Mouse (Mus musculus) B cell, adult 2 months (primary cell): ENCODE results near the gene Megf9.
A peak's percentile ranks its signal among the peaks of the same experiment; 100 is the strongest.

ENCODE experiments used
- DNase-seq, 2 experiments: peaks; one replicate each; pipeline ENCODE4 v3.0.0; 2022

Gene Megf9

DNA sequence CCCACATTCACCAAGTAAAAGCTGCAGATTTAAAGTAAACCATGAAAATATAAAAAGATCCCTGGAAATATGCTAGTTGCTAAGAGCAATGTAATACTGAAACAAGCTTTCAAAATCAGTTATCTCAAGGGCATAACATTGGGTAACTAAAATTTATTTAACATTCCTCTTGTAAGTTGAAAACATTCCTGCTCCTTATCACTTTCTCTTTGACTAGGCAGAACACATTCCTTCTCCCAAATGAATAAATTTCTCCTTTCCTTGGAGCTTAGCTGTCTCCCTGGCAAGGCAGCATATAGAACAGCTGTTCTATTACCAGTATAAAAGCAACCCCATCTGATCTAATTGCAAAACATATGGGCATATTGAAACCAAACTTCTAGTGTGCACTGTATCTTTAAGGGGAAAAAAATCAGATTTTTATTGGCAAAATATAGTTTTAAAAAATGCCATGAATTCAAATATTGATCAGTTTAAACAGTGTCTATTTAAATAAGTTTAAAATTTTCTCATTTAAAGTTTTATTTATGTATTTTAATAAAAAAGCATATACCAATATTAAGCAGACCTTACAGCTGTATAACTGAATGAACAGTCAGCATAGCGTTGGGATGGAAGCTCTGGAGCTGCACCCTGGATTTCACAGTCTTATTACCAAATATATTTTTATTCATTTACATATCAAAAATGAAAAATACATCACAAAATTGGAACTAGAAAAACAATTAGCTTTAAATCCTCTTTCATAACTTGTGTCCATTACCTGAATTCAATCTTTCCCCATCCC lies 13.1 kb downstream of the Megf9 start:
- no peak for DNase-seq

DNA sequence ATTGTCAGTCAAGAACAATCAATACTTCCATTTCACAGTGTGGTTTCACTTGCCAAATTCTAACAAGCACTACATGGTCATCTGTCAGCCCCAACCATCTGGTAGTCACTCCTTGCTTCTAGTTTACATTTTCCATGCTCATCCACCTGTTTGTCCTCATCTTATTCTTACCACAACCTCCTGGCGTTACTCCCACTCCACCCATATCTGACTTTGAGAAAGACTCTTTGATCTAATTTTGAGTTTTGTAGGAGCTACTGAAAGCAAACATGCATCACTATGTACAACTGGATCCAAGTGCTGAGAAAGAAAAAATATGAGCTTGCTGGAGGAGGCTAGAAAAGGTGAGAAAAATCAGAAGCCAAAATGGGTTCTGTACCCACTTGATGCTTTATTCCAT lies 17.1 kb downstream of the Megf9 start:
- DNase-seq = no peak

DNA sequence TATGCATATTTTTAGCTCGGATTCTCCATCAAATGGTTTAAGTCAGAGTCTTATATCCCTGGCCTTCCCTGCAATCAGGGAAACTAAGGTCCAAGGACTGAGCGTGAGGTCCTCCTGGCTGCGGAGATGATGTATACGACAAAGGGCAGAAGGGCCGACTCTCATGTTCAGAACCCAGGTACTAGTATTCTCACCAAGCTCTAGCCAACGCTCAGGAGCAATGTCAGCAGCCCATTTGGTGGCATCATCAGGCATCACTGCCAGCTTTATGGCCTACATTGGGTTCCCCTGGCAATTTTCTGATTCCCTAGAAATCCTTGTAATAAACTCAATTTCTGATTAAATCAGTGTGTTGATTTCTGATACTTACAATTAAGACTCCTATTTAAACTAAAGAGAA lies 18.5 kb downstream of the Megf9 start:
- no peak for DNase-seq

DNA sequence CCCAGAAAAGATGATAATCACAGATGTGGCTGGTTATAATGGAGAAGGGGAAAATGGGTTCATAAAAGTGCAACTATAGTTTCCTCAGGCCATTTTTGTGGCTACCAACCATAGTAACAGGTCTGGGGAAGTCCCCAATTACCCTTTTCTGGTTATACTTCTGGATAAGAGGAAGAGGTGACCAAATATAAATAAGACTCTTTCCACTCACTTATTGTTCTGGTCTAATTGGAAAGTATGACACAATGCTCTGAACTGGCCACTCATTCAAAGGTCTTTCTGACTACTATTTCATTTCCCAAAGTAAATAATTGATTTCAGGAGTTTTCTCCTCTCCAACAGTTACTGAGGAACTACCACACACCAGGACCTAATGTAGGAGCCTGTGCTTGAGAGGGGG lies 19.3 kb downstream of the Megf9 start:
- peak; percentile 5 to 17 for DNase-seq

DNA sequence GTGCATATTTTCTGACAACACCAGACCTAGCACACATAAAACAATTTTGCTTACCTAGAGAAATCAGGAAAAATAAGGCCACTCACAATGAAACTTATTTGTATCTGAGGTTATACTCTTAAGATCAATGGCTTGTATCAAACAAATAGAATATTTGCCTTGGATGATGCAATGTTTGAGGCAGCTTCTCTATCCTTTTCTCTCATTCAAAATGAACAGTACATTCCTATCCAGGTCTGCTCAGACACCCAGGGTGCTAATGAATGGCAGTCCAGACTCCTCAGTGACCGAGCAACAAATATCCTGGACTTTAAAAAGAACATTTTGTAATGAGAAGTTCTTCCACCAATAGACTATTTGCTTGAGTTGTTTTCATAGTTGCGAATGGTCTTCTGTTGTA lies 24.8 kb downstream of the Megf9 start:
- DNase-seq = no peak

DNA sequence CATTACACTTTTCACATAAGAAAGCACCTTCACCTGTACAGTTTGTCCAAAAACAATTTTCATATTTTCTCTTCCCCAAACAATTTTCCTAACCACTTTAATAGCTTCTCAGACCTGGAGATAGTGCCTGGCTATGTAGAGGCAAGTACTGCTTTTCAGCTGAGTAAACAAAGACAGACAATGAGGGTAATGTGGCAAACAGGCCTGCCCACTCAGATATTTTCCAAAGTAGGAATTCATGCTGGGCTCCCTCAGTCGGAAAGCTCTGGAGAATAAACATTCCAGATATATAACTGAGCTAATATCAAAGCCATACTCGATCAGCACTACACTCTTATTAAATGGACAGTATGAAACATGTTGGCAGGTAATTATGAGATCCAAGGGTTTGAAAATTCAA lies 25.2 kb downstream of the Megf9 start:
- DNase-seq = no peak

DNA sequence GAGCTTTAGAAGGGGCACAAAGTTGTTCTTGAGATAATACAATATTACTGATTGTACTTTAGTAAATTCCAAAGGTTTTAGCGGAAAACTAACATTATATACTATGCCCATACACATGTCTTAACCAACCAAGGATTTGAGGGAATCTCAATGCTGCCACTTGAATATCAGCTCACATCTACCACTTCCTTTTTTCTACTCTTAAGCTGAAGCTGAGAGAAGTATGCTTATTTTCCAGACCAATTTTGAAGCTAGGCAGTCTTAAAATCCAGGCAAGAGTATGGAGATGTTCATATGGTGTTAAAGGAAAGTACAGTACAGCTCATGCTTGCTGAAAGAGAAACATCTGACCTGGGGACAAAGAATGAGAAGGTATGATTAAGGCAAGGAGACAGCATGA lies 26.6 kb downstream of the Megf9 start:
- no peak for DNase-seq

DNA sequence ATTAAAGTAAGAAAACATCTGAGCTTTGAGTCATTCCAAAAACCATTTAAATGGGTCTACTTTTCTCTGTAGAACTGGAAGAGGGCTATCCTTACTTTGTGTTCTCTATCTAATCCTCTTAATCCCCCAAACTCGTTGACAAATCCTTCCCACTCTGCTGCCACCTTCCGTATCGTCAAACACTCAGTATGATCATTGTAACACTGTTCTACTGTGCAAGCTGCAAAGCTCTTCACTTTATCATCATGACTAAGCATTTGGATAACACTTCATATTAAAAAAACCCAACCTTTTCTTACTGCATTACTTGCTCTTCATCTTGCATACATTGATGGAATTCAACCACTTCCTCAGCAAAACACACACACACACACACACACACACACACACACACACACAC lies 28.8 kb downstream of the Megf9 start:
- DNase-seq = no peak

DNA sequence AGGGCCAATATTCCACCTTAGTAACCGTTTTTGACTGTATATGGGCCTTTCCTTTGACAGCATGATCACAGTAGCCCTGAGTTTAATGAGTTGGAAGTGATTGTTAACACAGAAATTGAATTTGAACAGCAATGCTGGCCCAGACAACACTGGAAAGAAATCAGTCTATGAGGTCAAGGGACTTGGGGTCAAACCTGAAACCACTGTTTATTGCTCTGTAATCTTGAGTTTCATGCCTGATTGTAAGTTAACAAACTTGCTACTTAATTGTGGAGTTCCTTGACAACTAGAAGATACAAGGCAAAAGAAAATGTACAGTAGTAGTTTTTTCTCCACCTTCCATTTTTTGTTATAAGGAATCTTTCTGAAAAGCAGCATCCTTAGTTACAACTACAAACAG lies 31.0 kb downstream of the Megf9 start:
- DNase-seq = no peak

DNA sequence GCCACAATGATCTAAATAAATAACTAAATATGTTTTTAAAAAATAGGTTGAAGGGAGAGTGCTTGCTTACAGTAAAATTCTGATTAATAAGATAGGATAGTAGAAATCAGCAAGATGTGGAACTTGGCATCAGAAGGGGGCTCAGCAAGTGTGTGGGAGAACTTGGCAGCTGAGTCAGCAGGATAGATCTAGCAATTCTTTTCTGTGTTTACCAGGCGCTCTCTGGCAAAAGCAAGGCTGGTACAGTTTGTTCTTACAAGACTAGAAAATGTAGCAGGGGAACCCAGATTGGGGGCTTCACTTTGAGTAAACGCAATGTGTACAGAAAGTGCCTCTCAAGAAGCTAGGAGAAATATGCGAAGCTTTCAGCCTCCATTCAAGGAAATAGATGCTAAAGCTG lies 35.5 kb downstream of the Megf9 start:
- no peak for DNase-seq

DNA sequence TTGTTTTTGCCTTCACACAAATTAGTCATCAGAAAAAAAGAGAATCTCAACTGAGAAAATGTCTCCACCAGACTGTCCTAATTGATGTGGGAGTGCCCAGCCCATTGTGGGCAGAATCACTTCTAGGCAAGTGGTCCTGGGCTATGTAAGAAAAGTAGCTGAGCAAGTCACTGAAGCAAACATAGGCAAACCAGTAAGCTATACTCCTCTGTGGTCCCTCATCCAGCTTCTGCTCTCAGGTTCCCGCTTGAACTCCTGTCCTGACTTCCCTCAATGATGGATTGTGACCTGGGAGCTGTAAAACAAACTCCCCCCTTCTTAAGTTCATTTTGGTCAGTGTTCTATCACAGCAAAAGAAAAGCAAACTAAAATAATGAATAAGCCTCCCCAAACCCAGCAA lies 37.8 kb downstream of the Megf9 start:
- no peak for DNase-seq

DNA sequence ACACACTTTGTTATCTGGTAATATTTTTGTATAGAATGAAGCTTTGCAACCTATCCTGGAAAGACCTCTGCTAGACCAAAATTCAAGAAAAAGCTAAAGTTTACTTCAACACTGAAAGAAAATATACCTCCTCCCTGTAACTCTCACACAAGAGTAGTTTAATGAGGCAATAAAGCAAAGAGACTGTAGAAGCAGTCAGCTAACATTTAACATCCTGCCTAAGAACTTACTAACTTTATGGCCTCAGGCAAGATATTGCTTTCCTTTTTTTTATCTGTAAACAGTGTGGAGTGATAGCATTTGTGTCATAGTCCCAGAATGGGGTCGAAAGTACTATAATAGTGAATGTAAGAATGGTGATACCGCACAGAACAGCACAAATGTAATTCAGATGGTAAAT lies 45.0 kb downstream of the Megf9 start:
- DNase-seq = no peak

DNA sequence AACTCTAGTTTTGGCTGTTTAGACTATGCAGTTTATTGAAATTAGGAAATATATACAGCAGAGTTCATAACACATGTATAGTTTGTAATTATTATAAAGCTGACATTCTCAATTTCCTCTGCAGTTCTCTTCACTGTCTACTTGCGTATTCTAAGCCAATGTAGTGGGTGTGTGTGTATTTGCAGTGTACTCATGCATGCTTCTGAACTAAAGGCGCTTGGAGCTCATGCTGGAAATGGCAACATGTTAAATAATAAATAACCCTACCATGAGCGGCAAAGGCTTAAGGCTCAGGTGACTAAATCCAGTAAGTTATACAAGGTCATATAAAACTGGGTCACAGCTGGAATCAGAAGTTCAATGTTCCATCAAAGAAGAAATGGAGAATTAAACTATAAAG lies 46.4 kb downstream of the Megf9 start:
- DNase-seq = no peak

DNA sequence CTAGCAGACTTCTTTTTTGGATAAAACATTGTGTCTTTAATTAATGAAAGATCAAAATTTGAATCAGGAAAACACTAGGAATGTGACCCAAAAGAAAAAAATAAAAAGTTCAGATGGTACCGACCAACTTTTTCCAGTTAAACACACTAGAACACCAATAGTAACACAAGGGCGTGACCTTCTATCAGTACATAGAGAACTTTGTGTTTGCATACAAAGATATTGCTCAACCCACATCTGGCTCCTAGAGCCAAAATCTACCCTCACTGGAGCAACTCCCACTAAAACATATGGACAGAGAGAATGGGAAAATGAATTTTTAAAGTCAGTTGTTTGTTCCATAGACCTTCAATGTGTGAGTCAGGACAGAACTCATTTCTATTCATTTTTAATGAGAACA lies 50.7 kb downstream of the Megf9 start:
- no peak for DNase-seq

DNA sequence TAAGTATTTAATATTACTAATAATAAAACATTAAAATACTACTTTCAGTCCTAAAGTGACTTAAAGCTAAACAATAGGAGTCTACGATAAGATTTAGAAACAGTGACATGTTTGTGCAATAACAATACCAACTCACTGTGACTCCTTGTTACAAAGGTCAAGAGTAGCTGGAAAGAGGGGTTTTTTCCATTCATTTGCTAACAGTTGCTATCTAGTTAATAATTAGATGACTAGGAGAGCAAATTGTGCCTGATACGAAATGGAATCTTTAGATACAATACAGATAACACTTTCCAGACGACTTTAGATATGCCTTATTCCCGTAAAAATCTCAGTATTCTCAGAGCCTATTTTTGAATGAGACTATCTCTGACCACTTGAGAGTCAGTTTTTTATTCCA lies 52.9 kb downstream of the Megf9 start:
- DNase-seq = no peak

DNA sequence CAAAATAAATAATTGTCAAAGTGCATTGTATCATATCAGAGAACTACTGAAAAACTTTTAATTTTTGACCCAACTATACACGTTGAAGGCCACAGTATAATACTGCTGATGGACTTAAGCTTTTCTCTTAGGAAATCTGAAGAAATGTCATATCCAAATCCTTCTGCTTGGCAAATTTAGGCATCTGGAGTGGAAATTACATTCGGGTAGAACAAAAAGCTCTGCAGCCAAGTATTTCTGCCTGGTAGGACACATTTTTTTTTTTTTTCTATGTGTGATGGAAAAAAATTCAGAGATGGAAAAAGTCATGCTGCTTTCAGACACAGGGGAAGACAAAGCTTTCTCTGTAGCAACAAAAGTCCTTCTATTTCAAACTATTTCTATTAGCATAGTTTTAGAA lies 63.4 kb downstream of the Megf9 start:
- DNase-seq = no peak

DNA sequence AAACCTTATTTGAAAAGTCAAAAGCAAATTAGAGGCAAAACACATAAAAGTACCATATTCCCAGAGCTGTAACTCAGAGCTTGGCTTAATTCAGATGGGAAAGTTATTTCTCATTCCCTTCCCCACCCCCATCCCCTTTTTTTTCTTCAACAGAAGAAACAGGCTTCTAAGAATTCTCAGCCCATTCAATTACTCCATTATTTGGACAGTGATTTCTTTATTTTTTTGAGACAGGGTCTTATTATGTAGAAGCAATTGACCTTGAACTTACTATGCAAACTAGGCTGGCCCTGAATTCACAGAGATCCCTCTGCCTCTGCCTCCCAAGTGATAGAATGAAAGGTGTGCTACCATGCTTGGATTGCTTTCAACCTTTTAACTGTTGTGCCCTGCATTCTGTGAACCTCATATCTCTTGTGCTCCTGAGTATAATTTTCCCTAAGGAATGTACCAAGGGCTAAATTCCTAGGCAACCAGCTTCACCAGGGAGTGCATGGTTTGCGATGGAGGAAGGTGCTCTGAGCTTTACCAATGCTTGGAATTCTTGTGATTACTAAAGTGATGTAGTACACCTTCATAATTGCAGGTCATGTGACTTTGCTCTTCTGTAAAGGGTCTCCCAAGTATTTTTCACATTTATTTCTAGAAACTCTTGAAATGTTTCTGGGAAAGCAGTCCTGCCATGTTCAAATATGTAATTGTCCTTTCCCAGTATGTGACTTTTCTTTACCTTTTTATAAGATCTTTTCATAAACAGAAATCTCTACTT lies 68.7 kb downstream of the Megf9 start:
- no peak for DNase-seq

DNA sequence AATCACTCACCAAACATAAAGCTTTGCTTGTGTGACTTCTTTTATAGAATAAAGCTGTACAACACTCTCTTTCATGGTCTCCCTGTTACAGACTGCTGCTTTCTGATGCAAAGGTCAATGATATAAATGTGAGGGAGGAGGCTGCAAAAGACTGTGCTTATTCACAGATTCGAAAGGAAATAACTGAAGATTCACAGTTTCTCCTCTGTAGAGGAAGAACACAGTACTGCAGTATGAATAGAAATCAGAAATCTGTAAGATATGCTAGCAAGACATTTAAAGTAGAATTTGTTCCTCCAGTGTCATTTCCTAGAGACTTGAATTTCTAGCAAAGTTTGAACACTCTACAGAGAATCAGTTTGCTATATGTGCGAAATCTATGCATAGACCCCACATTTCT lies 71.5 kb downstream of the Megf9 start:
- DNase-seq = no peak

DNA sequence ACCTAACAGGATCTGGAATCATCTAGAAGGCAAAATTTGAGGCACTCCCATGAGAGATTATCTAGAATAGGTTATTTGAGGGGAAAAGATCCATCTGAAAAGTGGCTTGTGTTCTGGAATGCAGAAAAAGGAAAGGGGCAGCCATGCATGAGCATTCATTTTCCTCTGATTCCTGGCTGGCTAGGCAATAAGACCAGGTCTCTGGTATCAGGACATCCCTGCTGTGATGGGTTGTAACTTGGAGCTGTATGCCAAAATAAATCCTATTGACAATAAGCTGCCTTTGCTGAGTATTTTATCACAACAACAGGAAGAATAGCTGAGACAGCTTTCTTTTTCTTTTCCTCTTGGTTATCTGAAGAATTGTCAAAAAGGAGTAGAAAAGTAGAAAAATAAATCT lies 73.4 kb downstream of the Megf9 start:
- no peak for DNase-seq

DNA sequence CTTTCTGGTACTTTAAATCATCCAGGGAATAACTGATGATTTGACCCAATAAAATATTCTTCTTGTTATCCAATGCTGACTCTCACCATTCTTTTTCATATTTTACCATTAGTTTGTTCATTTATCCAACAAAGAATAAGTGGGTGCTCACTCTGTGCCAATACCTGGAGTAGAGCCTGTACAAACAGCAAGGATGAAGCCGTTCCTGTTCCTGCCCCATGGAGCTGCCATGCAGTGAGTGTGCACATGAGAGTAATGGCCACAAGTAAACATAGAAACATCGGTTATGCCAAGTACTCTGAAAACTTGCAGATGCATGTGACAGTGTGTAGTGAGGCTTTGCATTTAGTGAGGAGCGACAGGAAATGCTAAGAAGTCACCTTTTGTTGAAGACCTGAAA lies 82.6 kb downstream of the Megf9 start:
- no peak for DNase-seq

DNA sequence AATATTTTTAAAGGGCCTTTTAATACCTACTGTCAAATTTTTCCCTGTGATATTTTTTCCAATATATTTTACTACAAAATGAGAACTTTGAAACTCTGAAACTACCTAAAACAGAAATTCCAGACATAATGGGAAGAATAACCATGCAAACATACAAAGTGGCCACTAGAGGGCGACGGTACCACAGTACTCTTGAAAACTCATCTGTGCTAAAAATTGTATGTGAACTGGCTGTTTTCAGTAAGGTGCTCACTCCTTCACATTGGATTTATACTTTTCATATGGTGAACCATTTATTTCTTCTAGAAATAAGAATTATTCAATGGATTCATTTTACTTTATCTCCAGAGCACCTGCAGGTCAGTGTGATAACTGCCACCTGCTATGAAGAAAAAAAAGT lies 83.0 kb downstream of the Megf9 start:
- peak; percentile 52 to 63 for DNase-seq

DNA sequence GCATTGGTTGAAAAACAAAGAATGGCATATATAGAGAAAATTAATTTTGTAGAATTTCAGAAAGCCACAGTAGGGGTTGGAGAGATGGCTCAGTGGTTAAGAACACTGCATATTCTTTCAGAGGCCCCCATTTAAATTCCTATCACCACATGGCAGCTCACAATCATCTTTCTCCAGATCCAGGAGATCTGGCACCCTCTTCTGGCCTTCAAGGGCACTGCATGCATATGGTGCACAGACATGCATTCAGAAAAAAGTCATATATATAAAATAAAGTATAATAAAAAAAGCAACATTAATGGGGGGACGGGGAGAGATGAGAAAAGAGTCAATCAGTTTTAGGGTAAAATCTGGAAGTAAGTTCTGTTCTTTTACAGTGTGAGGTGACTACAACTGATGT lies 85.1 kb downstream of the Megf9 start:
- peak; percentile 22 to 28 for DNase-seq

DNA sequence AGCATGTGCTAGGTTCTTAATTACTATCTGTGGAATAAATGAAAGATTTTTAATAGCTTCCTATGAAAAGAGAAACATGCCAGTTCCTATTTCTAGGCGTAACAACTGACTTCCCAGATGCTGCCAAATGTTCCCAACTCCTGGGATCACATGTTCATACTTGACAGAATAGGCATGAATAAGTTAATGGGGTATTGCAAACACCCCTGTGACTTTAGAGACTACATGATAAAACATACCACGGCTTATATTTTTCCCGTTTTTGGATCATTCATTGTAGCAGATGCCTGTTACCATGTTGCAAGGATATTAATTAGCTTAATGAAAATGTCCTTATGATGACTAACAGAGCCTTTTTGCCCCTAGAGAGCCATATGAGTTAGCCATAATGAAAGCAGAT lies 88.0 kb downstream of the Megf9 start:
- no peak for DNase-seq

DNA sequence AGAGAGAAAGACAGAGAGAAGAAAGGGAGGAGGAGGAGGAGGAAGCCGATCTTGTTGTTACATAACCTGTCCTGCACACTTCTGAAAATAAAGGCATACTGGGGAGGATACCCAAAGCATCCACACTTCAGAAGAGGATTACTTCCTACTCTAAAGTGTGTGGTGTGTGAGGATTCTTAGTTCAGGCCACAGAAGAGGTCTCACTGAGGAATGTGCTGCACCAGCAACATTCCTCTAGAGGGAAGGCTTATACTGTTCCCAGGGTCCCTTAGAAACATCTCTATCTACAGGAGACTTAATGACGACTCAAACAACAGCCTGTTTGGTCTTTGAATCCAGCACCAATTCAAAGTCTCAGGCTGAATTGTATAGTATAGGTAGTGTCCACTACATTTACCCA lies 114.6 kb downstream of the Megf9 start:
- no peak for DNase-seq

DNA sequence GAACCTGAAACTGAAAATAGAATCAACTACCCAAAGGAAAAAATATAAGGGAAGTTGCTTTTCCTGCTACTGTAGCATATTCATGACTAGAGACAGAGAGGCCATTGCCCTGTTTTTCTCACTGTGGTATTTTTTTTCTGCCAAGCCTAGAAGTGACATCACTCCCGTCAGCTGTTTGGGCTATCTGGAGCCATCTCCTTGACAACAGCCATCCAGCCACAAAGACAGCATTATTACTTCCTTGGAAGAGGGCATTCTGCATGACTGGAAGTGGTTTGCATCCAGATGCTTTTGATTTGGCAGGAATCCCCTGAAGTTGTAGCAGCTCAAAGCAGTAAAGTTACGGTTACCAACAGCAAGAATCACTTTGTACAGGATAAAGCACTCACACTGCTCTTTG lies 122.7 kb downstream of the Megf9 start:
- no peak for DNase-seq
